Mouse (Mus musculus) CH12.LX (cell line): ENCODE results near the gene Serpinf1. TPM values are rescaled to one million over a fixed set of nuclear protein-coding genes. Genes with fewer than 3 reads are reported as not detected.

ENCODE experiments used
- DNase-seq: peaks from one replicate; pipeline ENCODE4 v3.0.0-alpha.2; 2013; ENCODE audit errors: extremely low read depth
- H3K27ac ChIP-seq: 2 replicates; pipeline ENCODE4 v1.5.1; 2012; ENCODE audit warnings: low read depth, mild to moderate bottlenecking, control low read depth, moderate library complexity; ENCODE audit not compliant: insufficient read depth
- H3K27me3 ChIP-seq: replicated peaks from 2 replicates; pipeline ENCODE3; 2012; ENCODE audit warnings: inconsistent platforms
- H3K36me3 ChIP-seq, 2 experiments: replicated peaks in 1 of 2; 2 replicates each; pipeline versions ENCODE3 to v1.6.1; 2012; ENCODE audit warnings: inconsistent platforms in 1 of 2, low read length in 1 of 2, mild to moderate bottlenecking in 1 of 2, mixed read lengths in 1 of 2, moderate library complexity in 1 of 2; ENCODE audit not compliant: control insufficient read depth in 1 of 2, insufficient read depth in 1 of 2
- H3K4me1 ChIP-seq, 2 experiments: 2 replicates each; pipeline ENCODE4 v1.6.1; 2012; ENCODE audit warnings: inconsistent platforms in 1 of 2, moderate library complexity in 1 of 2; ENCODE audit not compliant: insufficient read depth in 2 of 2, control insufficient read depth in 1 of 2
- H3K4me2 ChIP-seq: 2 replicates; pipeline ENCODE4 v1.6.1; 2012; ENCODE audit warnings: low read depth, mild to moderate bottlenecking, control low read depth; ENCODE audit not compliant: poor library complexity, insufficient read depth, severe bottlenecking
- H3K4me3 ChIP-seq, 3 experiments: fragments of 150-350 bp in 1 of 3; sonication (generic) in 1 of 3; replicated peaks in 1 of 3; 2 replicates each; pipeline versions ENCODE3 to v1.5.1; 2011 to 2012; ENCODE audit warnings: low read depth in 2 of 3, low read length in 2 of 3, mild to moderate bottlenecking in 2 of 3, moderate library complexity in 2 of 3, control low read depth in 1 of 3, improper control_type of control experiment in 1 of 3, inconsistent platforms in 1 of 3, mixed read lengths in 1 of 3; ENCODE audit not compliant: poor library complexity in 1 of 3
- H3K79me2 ChIP-seq: replicated peaks from 2 replicates; pipeline ENCODE4 v1.6.1; 2012; ENCODE audit warnings: mild to moderate bottlenecking, moderate library complexity; ENCODE audit not compliant: control insufficient read depth, poor library complexity, insufficient read depth, severe bottlenecking; ENCODE audit errors: extremely low read depth
- H3K9ac ChIP-seq: 2 replicates; pipeline ENCODE4 v1.6.1; 2012; ENCODE audit warnings: low read depth, mild to moderate bottlenecking, control low read depth, moderate library complexity; ENCODE audit not compliant: insufficient read depth
- H3K9me3 ChIP-seq: replicated peaks from 2 replicates; pipeline ENCODE3; 2012; ENCODE audit warnings: low read length, inconsistent platforms, mixed read lengths
- CHD1 ChIP-seq: IDR thresholded peaks from 2 replicates; pipeline ENCODE4 v1.6.1; 2012; ENCODE audit warnings: low read depth, low read length, improper control_type of control experiment, inconsistent platforms
- CHD2 ChIP-seq: IDR thresholded peaks from 2 replicates; pipeline ENCODE4 v1.6.1; 2011; ENCODE audit warnings: low read length, improper control_type of control experiment
- CTCF ChIP-seq, 2 experiments: IDR thresholded peaks in 1 of 2; conservative IDR thresholded peaks in 1 of 2; 2 replicates each; pipeline ENCODE4 v1.5.1; 2011 to 2012; ENCODE audit warnings: low read depth in 2 of 2, low read length in 2 of 2, improper control_type of control experiment in 1 of 2, inconsistent platforms in 1 of 2, mild to moderate bottlenecking in 1 of 2, moderate library complexity in 1 of 2
- E2F4 ChIP-seq: IDR thresholded peaks from 2 replicates; pipeline ENCODE4 v1.6.1; 2011; ENCODE audit warnings: low read depth, low read length, improper control_type of control experiment; ENCODE audit not compliant: insufficient replicate concordance
- ELF1 ChIP-seq: IDR thresholded peaks from 2 replicates; pipeline ENCODE4 v1.6.1; 2014; ENCODE audit warnings: low read depth, mild to moderate bottlenecking, inconsistent platforms, low read length, improper control_type of control experiment
- EP300 ChIP-seq: IDR thresholded peaks from 2 replicates; pipeline ENCODE4 v1.6.1; 2011; ENCODE audit warnings: low read length, improper control_type of control experiment
- ETS1 ChIP-seq: conservative IDR thresholded peaks from 2 replicates; pipeline ENCODE4 v1.6.1; 2012; ENCODE audit warnings: low read depth, mild to moderate bottlenecking, inconsistent platforms, low read length, improper control_type of control experiment, moderate library complexity
- GABPA ChIP-seq: IDR thresholded peaks from 2 replicates; pipeline ENCODE4 v1.6.1; 2012; ENCODE audit warnings: low read depth, low read length, improper control_type of control experiment, inconsistent platforms; ENCODE audit not compliant: insufficient replicate concordance
- HCFC1 ChIP-seq: IDR thresholded peaks from 2 replicates; pipeline ENCODE4 v1.6.1; 2012; ENCODE audit warnings: low read depth, mild to moderate bottlenecking, inconsistent platforms, low read length, improper control_type of control experiment
- IRF4 ChIP-seq: IDR thresholded peaks from 2 replicates; pipeline ENCODE4 v1.6.1; 2014; ENCODE audit warnings: low read depth, mild to moderate bottlenecking, inconsistent platforms, low read length, improper control_type of control experiment
- JUN ChIP-seq: IDR thresholded peaks from 2 replicates; pipeline ENCODE4 v1.6.1; 2011; ENCODE audit warnings: low read depth, mild to moderate bottlenecking, low read length, improper control_type of control experiment, moderate library complexity; ENCODE audit not compliant: insufficient read depth
- KAT2A ChIP-seq: IDR thresholded peaks from 2 replicates; pipeline ENCODE4 v1.6.1; 2012; ENCODE audit warnings: low read length, improper control_type of control experiment, inconsistent platforms; ENCODE audit not compliant: insufficient replicate concordance
- MAFK ChIP-seq: IDR thresholded peaks from 2 replicates; pipeline ENCODE4 v1.6.1; 2011; ENCODE audit warnings: low read length, improper control_type of control experiment; ENCODE audit not compliant: insufficient replicate concordance
- MAX ChIP-seq: IDR thresholded peaks from 2 replicates; pipeline ENCODE4 v1.6.1; 2011; ENCODE audit warnings: low read length, improper control_type of control experiment
- MAZ ChIP-seq: IDR thresholded peaks from 2 replicates; pipeline ENCODE4 v1.6.1; 2012; ENCODE audit warnings: low read depth, mild to moderate bottlenecking, inconsistent platforms, low read length, improper control_type of control experiment, moderate library complexity
- MEF2A ChIP-seq: IDR thresholded peaks from 2 replicates; pipeline ENCODE4 v1.6.1; 2014; ENCODE audit warnings: low read depth, mild to moderate bottlenecking, inconsistent platforms, low read length, improper control_type of control experiment, borderline replicate concordance
- MXI1 ChIP-seq: IDR thresholded peaks from 2 replicates; pipeline ENCODE4 v1.6.1; 2011; ENCODE audit warnings: mild to moderate bottlenecking, low read depth, low read length, improper control_type of control experiment
- MYC ChIP-seq: IDR thresholded peaks from 2 replicates; pipeline ENCODE4 v1.6.1; 2011; ENCODE audit warnings: low read depth, mild to moderate bottlenecking, improper control_type of control experiment, low read length
- NELFE ChIP-seq: IDR thresholded peaks from 2 replicates; pipeline ENCODE4 v1.6.1; 2011; ENCODE audit warnings: low read depth, low read length, improper control_type of control experiment
- NRF1 ChIP-seq: IDR thresholded peaks from 2 replicates; pipeline ENCODE4 v1.6.1; 2014; ENCODE audit warnings: low read depth, mild to moderate bottlenecking, inconsistent platforms, low read length, improper control_type of control experiment, moderate library complexity
- PAX5 ChIP-seq: IDR thresholded peaks from 2 replicates; pipeline ENCODE4 v1.6.1; 2012; ENCODE audit warnings: low read length, inconsistent platforms, mixed read lengths
- POLR2A ChIP-seq: IDR thresholded peaks from 2 replicates; pipeline ENCODE4 v1.6.1; 2011; ENCODE audit warnings: low read depth, mild to moderate bottlenecking, improper control_type of control experiment, low read length
- POLR2AphosphoS2 ChIP-seq: IDR thresholded peaks from 2 replicates; pipeline ENCODE4 v1.6.1; 2011; ENCODE audit warnings: low read depth, low read length, improper control_type of control experiment
- SIN3A ChIP-seq: IDR thresholded peaks from 2 replicates; pipeline ENCODE4 v1.6.1; 2012; ENCODE audit warnings: low read length, improper control_type of control experiment, inconsistent platforms
- SMC3 ChIP-seq: IDR thresholded peaks from 2 replicates; pipeline ENCODE4 v1.6.1; 2011; ENCODE audit warnings: low read depth, low read length, improper control_type of control experiment
- TCF12 ChIP-seq: IDR thresholded peaks from 2 replicates; pipeline ENCODE4 v1.6.1; 2014; ENCODE audit warnings: low read depth, mild to moderate bottlenecking, inconsistent platforms, low read length, improper control_type of control experiment
- UBTF ChIP-seq: IDR thresholded peaks from 2 replicates; pipeline ENCODE4 v1.6.1; 2012; ENCODE audit warnings: low read depth, mild to moderate bottlenecking, inconsistent platforms, low read length, improper control_type of control experiment, moderate library complexity
- USF1 ChIP-seq: IDR thresholded peaks from 2 replicates; pipeline ENCODE4 v1.6.1; 2014; ENCODE audit warnings: low read depth, mild to moderate bottlenecking, inconsistent platforms, low read length, improper control_type of control experiment
- USF2 ChIP-seq: conservative IDR thresholded peaks from 2 replicates; pipeline ENCODE4 v1.6.1; 2011; ENCODE audit warnings: low read depth, low read length, improper control_type of control experiment
- ZC3H11A ChIP-seq: IDR thresholded peaks from 2 replicates; pipeline ENCODE4 v1.6.1; 2012; ENCODE audit warnings: low read depth, mild to moderate bottlenecking, inconsistent platforms, low read length, improper control_type of control experiment
- ZKSCAN1 ChIP-seq: IDR thresholded peaks from 2 replicates; pipeline ENCODE4 v1.6.1; 2012; ENCODE audit warnings: low read depth, inconsistent platforms, low read length, improper control_type of control experiment, borderline replicate concordance
- ZMIZ1 ChIP-seq: IDR thresholded peaks from 2 replicates; pipeline ENCODE4 v1.6.1; 2012; ENCODE audit warnings: low read depth, mild to moderate bottlenecking, inconsistent platforms, low read length, improper control_type of control experiment
- dilution Hi-C: fragments of 300-500 bp; cut with MboI; formaldehyde crosslinking; loops from 2 replicates; pipeline ENCODE4 v1.14.3; 2020; ENCODE audit warnings: low sequenced_read_pairs; ENCODE audit not compliant: extremely low pct_unique_long_range_greater_than_20kb, extremely low pct_ligation_motif_present
- in situ Hi-C: fragments of 300-500 bp; cut with MboI; formaldehyde crosslinking; loops from 3 replicates; pipeline ENCODE4 v1.14.3; 2019; ENCODE audit warnings: low sequenced_read_pairs, low pct_ligation_motif_present, low pct_unique_long_range_greater_than_20kb, mixed read lengths
- polyA plus RNA-seq: library from polyadenylated mRNA; unstranded; fragments of >175 nt; gene quantifications from 2 replicates; pipeline ENCODE4 v1.2.1, GENCODE M21; 2012; ENCODE audit warnings: low read depth; ENCODE audit not compliant: insufficient read length
- total RNA-seq, 2 experiments: library from RNA; depleted of rRNA; stranded (reverse); fragments of 300-350 nt in 1 of 2; fragments of >200 nt in 1 of 2; gene quantifications; 2 replicates each; pipeline ENCODE4 v1.2.3; 2012 to 2014

Gene Serpinf1
- total and polyA plus RNA-seq, 3 experiments: 26.0 to 131 (median 56.5) TPM

DNA sequence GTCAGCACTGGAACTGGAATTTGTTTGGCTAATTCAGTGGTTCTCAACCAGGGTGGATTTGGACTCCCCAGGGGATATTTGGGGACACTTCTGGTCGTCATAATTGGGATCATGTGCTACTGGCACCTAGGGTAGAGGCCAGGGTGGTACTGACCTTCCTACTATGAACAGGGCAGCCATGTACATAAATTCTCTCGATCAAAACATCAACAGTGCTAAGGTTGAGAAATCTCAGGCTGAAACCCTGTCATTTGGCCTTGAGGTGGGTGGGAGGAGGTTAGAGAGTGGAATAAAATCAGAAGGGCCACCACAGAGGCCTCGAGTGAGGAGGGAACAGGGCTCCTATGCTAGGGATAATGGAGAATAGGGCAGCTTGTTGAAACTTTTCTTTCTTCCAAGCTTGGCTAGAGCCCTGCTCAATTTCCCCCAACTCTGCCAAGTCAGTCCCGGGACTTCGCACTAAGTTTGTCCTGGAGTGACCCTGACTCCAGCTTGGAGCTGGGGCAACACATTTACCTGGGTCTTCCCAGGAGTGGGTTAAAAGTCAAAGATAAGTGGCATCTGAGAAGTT, 36.7 kb upstream of the Serpinf1 start (continued):
- no peak for TF ChIP-seq USF2
- no peak for TF ChIP-seq NRF1
- TF ChIP-seq MXI1: no peak
- no peak for TF ChIP-seq MYC
- TF ChIP-seq MEF2A: peak; percentile 58; the same call in 1 of the 2 replicates
- no peak; the same call in 1 of the 2 replicates for TF ChIP-seq UBTF
- no peak for TF ChIP-seq ZC3H11A
- peak; percentile 22; the same call in 1 of the 2 replicates for TF ChIP-seq POLR2AphosphoS2
- peak; percentile 31; the same call in 1 of the 2 replicates for TF ChIP-seq MAFK
- TF ChIP-seq CTCF (conservative IDR thresholded peaks at IDR 0.05 in 1 of 2, IDR thresholded peaks at IDR 0.05 in 1 of 2; ENCODE audit: low read depth in 2 of 2, low read length in 2 of 2): no peak
- no peak; the same call in 1 of the 2 replicates for TF ChIP-seq CHD1
- TF ChIP-seq SIN3A: 0 out of 2 replicates have a peak, but pooled peaks have one; percentile 7
- TF ChIP-seq MAZ: 0 out of 2 replicates have a peak, but pooled peaks have one; percentile 34
- TF ChIP-seq ZKSCAN1: no peak
- 0 out of 2 replicates have a peak, but pooled peaks have one; percentile 5 for TF ChIP-seq NELFE
- TF ChIP-seq CHD2: peak; percentile 19; the same call in 1 of the 2 replicates
- no peak for TF ChIP-seq JUN
- TF ChIP-seq, all 38 proteins: peak for 15

DNA sequence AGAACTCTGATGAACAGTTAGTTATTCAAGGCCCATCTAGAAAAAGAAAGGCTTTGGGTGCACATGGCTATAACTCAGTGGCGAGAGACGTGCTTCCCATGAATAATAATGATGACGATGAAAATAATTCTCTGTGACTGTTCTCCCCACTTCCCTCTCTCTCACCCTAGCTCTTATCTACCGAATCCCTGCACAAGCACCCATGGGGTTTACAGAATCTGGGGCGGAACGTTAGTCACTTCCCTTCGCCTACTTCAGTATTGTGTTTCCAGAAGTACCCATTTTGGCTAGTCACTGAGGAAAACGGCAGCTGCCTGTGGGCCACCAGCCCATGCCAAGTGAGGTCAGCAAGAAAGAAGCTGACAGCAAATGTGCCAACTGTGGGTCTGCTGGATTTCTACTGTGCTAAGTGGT, 36.1 kb upstream of the Serpinf1 start:
- Histone ChIP-seq H3K4me3 (no peak overlapping the region), H3K79me2 (peaks cover 10% of the 10 kb centered on the region; the same call in 1 of the 2 replicates), H3K4me1 (peaks cover 32 to 76% of the 10 kb centered on the region in 2 experiments), H3K9me3 (no peaks in the 10 kb centered on the region), H3K36me3 (peaks cover 1 to 4% of the 10 kb centered on the region in 2 experiments), H3K27ac (peak overlapping the region; percentile 98), H3K4me2 (peak overlapping the region; percentile 97), H3K27me3 (no peaks in the 10 kb centered on the region), H3K9ac (peak overlapping the region; percentile 71)
- in situ Hi-C loops: loop anchor here (5.0 kb wide), 1 partner anchor 46 kb away; no protein-coding TSS in a partner anchor
- DNase-seq: peak; percentile 80
- dilution Hi-C loops: no loop called here
- peak; percentile 5; the same call in 1 of the 2 replicates for TF ChIP-seq MAZ
- TF ChIP-seq POLR2AphosphoS2: no peak; the same call in 1 of the 2 replicates
- no peak for TF ChIP-seq ZKSCAN1
- no peak; the same call in none of the 2 replicates for TF ChIP-seq EP300
- TF ChIP-seq CTCF (conservative IDR thresholded peaks at IDR 0.05 in 1 of 2, IDR thresholded peaks at IDR 0.05 in 1 of 2; ENCODE audit: low read depth in 2 of 2, low read length in 2 of 2): no peak
- TF ChIP-seq PAX5: no peak
- TF ChIP-seq HCFC1: peak; percentile 25; the same call in 1 of the 2 replicates
- no peak for TF ChIP-seq USF1
- TF ChIP-seq ETS1: peak; percentile 36
- no peak for TF ChIP-seq ELF1
- TF ChIP-seq POLR2A: 0 out of 2 replicates have a peak, but pooled peaks have one; percentile 0
- TF ChIP-seq UBTF: no peak
- TF ChIP-seq USF2: no peak
- no peak for TF ChIP-seq GABPA
- no peak; the same call in 1 of the 2 replicates for TF ChIP-seq SIN3A
- no peak; the same call in 1 of the 2 replicates for TF ChIP-seq TCF12
- TF ChIP-seq CHD1: peak; percentile 95
- TF ChIP-seq JUN: peak; percentile 3; the same call in 1 of the 2 replicates
- peak; percentile 81 for TF ChIP-seq MXI1
- peak; percentile 67 for TF ChIP-seq NELFE
- peak; percentile 4; the same call in 1 of the 2 replicates for TF ChIP-seq SMC3
- no peak for TF ChIP-seq E2F4
- TF ChIP-seq ZMIZ1: peak; percentile 69
- TF ChIP-seq MEF2A: peak; percentile 23; the same call in 1 of the 2 replicates
- no peak for TF ChIP-seq ZC3H11A
- peak; percentile 70 for TF ChIP-seq MAX
- TF ChIP-seq NRF1: no peak
- no peak for TF ChIP-seq IRF4
- TF ChIP-seq KAT2A: no peak; the same call in 1 of the 2 replicates
